Mouse (Mus musculus): ENCODE measurements around the gene Zfp689. TPM values are rescaled to one million over a fixed set of nuclear protein-coding genes. Genes with fewer than 3 reads are reported as not detected.
A peak's percentile ranks its signal among the peaks of the same experiment; 100 is the strongest.
"Not testable (repeated sequence)": the region's sequence is repeated elsewhere in the genome, so short reads cannot be mapped to it uniquely, and the experiment has no call there.

Gene Zfp689
- total RNA-seq, 2 experiments from 2014 or later, result 5.4 to 7.9 TPM

DNA sequence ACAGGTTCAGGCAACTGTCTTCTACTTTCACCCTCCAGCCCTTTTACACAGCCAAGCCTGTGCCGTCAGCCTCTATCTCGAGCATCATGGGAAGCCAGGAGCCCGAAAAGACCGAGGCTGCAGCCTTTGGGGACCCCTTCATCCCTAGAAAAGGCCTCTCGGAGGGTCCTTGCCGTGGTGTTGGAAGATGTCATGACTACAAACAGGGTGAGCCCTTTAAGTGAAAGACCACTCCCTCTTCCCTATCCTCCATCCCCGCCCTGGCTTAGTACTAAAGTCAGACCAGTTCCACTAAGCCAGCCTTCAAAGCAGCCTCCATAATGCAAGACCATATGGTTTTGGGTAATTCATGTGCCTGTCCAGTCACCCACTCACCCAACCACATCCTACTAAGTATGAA is 23.1 kb upstream of the Zfp689 start:
- intact Hi-C loops (cut with DNase I), result loop anchor here (5.0 kb wide), 1 partner anchor 110 kb away; no protein-coding TSS in a partner anchor
- DNase-seq (ENCODE audit: low spot score in 2 of 2), result peak; percentile 20 to 30

DNA sequence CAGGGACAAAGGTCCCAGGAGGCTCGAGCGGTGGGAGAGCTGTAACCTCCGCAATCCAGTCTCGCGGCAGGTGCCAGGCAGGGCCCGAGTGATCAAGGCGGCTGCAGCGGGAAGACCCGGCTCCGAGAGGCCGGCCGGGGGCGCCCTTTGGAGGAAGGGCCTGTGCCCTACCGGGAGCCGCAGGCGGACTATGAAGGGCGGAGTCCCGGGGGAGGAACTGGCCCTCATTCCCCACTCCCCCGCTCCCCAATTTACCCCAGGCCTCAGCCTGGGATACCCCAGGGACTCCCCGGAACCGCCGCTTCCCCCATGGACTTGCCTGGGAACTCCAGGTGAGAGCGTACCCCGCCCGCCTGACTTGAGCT is 22.7 kb upstream of the Zfp689 start:
- DNase-seq (ENCODE audit: low spot score in 2 of 2), result peak in 1 of 2 experiments; percentile 42
- intact Hi-C loops (cut with DNase I), result loop anchor here (5.0 kb wide), 1 partner anchor 109 kb away; no protein-coding TSS in a partner anchor

DNA sequence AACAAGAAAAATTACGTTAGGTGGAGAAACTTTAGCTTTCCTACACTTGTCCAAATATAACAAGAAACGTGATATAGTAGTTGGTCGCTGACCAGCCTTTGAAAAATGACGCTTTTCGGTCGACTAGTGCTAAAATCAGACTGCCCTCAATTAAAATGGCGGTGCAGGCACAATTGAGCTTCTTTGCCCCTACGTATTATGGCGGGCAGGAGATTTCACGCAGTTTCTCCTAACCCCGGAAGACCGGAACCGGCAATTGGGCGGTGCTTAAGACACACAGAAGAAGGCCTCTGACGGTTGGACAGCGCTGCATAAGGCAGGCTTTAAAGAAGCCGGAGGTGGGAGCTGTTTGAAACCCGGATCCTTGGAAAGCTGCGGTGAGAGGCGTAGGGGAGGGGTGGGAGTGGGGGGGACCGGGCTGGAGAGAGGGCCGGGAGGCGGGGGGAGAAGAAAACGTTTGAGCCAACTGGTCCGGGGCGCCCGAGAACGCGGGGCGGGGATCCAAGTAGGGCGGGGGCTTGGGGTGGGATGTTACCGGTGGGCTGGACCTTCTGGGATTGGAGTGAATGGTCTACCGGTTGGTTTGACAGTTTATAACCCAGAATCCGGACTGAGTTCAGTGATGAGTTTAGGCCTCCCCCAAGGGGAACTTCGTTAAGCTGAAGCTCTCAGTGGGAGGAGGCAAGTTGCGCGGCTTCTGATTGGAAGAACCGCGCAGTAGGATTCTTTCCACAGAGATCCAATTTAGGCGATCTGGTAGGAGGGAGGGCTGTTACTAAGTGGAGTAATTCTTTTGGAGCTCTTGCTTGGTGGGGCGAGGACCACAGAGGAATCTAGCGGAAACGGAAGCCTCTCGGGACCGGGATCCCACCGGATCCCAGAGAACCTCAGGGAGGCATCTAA is 22.0 kb upstream of the Zfp689 start:
- DNase-seq (ENCODE audit: low spot score in 2 of 2), result peak; percentile 94 to 98
- intact Hi-C loops (cut with DNase I), result loop anchor here (5.0 kb wide), 1 partner anchor 109 kb away; no protein-coding TSS in a partner anchor

DNA sequence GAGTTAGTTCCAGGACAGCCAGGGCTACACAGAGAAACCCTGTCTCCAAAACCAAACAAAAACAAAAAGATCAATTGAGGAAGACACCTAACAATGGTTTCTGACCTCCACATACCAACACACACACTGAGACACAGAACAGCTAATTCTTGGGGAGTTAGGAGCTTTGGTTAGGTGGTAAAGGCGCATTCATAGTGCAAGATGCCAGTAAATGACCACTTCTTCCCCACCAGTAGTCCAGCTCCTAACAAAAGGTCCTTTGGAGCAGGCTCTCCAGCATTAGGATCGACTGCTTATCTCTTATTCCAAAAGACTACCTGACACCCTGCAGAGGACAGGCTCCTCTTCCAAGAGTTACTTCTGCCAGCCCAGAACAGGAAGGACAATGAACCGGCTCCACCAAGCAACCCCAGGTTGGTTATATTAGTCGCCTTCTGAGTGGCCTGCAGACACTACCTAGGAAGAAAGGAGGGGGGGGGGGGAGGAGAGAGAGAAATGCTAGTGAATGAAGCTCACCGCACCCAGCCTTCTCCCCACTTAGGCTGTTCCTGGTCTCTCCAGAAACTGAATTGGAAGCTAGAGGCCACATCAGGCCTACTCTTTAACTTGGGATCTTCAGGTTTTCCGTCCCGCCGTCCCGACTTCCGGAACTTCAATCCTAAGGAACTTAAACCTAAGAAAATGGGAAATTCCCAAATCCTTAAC is 21.2 kb upstream of the Zfp689 start:
- DNase-seq (ENCODE audit: low spot score in 2 of 2), result peak in 1 of 2 experiments; percentile 33
- intact Hi-C loops (cut with DNase I), result loop anchor here (5.0 kb wide), 1 partner anchor 108 kb away; no protein-coding TSS in a partner anchor

DNA sequence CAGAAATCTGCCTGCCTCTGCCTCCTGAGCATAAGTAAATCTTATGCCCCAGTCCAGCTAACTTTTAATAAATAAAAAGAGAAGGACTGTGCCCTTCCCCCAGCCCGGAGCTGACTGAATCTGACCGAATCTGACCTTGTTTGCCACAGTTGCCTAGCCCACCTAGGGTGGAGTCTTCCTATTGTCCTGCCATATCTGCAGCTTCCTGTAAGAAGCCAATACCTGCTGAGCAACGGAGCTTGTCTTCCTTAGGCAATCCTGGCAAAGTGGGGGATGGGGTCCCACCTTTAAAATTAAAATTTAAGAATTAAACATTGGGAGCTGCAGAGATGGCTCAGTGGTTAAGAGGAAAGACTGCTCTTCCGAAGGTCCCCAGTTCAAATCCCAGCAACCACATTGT is 17.6 kb upstream of the Zfp689 start:
- no peak for DNase-seq (ENCODE audit: low spot score in 2 of 2)
- intact Hi-C loops (cut with DNase I), result no loop called here

DNA sequence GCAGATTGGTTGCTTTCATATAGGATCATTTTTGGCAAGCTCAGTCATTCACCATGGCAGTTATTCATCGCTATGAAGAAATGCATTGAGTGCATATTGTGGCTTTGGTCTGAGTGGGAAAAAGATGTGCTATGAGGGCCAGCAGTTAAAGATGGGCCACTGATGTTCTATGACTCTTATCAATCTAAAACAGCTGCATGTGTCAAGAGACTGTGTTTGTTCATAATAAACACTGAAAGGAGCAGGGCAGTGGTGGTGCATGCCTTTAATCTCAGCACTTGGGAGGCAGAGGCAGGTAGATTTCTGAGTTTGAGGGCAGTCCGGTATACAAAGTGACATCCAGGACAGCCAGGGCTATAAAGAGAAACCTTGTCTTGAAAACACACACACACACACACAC is 16.7 kb upstream of the Zfp689 start:
- DNase-seq (ENCODE audit: low spot score in 2 of 2); intact Hi-C loops (cut with DNase I): not testable (repeated sequence)

DNA sequence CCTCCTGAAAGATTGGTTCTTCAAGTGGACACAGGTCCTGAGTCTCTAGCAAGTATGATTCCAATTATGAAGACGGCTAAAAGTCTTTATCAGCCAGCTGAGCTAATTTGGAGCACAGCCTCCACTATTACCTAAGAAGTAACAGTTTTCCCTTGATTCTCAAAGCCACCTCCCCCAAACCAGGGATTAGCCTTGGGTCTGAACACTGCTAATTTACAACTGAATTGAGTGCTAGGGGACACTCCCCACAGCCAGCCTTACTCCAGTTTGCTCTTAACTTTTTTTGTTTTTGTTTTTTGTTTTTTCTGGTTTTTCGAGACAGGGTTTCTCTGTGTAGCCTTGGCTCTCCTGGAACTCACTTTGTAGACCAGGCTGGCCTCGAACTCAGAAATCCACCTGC is 16.2 kb upstream of the Zfp689 start:
- intact Hi-C loops (cut with DNase I), result no loop called here
- no peak for DNase-seq (ENCODE audit: low spot score in 2 of 2)

DNA sequence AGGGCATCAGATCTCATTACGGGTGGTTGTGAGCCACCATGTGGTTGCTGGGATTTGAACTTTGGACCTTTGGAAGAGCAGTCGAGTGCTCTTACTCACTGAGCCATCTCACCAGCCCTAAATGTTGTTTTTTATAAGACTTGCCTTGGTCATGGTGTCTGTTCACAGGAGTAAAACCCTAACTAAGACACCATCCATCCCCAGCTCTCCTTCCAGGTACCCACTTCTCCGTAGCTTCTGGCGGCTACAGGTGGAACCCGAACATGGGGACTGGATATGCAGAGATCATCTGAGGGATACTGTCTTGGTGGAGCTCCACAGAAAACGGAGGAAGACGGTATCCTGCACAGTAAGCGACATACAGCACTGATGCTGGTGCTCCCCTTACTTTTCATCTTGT is 10.4 kb upstream of the Zfp689 start, which contains the start of gene Prr14:
Prr14 (plus strand) TSS at position 301 of the 400 bp plus-strand sequence.
- intact Hi-C loops (cut with DNase I); DNase-seq (ENCODE audit: low spot score in 2 of 2): not testable (repeated sequence)

DNA sequence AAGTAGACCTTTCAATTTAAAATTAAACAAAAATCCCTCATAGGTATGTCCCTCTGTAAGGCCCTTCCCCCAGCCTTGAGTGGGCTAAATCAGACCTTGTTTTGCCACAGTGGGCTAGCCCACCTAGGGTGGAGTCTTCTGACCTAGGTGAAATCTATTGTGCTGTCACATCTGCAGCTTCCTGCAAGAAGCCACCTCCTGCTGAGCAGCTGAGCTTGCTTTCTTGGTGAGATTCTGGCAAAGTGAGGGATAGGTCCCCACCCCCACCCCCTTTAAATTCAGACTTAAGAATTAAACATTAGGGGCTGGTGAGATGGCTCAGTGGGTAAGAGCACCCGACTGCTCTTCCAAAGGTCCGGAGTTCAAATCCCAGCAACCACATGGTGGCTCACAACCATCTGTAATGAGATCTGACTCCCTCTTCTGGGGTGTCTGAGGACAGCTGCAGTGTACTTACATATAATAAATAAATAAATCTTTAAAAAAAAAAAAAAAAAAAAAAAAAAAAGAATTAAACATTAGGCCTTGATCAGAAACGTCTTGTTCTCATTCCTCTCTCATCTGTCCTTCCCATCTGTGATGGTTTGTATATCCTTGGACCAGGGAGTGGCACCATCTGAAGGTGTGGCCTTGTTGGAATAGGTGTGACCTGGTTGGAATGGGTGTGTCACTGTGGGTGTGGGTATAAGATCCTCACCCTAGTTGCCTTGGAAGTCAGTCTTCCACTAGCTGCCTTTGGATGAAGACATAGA is 9.6 kb upstream of the Zfp689 start:
- intact Hi-C loops (cut with DNase I); DNase-seq (ENCODE audit: low spot score in 2 of 2): not testable (repeated sequence)

DNA sequence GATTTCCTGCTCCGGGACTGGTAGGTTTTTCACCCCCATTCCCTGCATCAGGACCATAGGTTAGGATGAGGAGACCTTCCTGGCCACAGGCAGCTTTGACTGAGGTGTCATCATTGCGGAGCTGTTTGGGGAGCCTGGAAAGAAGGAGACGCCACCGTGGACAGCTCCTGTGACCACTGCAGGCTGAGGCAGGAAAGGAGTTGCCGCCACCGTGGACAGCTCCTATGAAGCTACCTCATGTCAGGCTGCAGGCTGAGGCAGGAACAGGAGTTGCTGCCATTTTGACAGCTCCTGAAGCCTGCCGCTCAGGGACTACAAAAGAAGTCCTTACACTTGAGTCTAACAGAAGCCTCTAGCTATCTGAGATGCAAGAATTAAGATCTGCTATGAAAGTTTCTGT is 5.9 kb upstream of the Zfp689 start:
- intact Hi-C loops (cut with DNase I), result no loop called here
- DNase-seq (ENCODE audit: low spot score in 2 of 2), result no peak

DNA sequence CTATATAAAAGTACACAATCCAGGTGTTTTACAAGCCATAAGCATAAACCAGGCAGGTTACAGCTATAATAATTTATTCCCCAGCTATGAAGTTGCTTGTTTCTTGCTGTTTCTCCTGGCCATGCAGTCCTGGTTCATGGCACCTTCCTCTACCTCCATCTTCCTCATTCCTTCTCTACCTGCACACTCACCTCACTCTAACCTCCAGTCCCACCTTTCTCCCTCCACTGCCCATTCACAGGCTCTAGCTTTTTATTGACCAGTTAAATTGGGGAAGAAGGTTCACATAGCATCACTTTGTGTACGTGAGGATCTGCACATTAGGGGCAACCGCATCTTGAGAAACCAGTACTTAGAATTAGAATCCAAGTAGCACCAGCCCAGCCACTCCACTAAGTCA is 4.1 kb upstream of the Zfp689 start:
- DNase-seq (ENCODE audit: low spot score in 2 of 2), result no peak
- intact Hi-C loops (cut with DNase I), result no loop called here

DNA sequence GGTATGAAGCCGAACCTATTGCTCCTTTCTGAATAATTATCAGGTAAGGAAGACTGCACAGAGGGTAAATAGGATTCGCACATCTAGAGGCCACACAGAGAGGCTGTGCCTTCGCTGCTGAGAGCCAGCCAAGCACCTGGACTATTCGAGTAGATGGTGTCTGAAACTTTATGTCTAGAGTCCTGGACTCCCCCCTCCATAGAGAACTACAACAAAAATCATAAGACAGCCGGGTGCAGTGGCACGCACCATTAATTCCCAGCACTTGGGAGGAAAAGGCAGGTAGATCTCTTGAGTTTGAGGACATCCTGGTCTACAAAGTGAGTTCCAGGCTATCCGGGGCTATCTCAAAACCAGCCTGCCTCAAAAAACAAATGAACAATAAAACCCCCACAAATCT is 1.0 kb upstream of the Zfp689 start:
- intact Hi-C loops (cut with DNase I), result no loop called here
- no peak for DNase-seq (ENCODE audit: low spot score in 2 of 2)

DNA sequence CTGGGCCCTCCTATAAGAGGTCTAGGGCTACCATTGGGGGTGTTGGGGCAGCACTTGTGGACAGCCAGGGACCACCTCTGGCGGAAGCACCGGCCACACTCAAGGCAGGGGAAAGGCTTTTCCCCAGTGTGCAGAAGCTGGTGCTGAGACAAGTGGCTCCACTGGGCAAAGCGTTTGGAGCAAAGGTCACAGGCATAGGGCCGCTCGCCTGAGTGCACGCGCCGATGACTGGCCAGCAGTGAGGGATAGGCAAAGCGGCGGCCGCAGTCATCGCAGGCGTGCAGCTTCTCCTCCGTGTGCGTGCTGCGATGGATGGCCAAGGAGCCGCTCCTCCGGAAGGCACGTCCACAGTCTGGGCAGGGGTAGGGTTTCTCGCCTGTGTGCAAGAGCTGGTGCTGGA is 5.0 kb downstream of the Zfp689 start:
- DNase-seq (ENCODE audit: low spot score in 2 of 2), result no peak
- intact Hi-C loops (cut with DNase I), result no loop called here

DNA sequence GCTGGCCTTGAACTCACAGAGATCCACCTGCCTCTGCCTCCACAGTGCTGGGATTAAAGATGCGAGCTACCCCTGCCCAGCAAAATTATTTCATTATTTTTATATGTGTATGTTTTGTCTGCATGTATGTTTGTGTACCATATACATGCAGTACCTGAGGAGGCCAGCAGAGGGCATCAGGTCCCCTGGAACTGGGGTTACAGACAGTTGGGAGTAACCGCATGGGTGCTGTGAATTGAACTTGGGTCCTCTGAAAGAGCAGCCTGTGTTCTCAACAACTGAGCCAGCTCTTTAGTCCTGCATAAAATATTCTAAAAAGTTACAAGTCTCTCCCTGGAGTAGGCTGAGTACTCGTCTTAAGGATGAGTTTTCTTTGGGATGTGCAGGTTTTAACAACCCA is 11.2 kb downstream of the Zfp689 start:
- intact Hi-C loops (cut with DNase I), result no loop called here
- no peak for DNase-seq (ENCODE audit: low spot score in 2 of 2)

DNA sequence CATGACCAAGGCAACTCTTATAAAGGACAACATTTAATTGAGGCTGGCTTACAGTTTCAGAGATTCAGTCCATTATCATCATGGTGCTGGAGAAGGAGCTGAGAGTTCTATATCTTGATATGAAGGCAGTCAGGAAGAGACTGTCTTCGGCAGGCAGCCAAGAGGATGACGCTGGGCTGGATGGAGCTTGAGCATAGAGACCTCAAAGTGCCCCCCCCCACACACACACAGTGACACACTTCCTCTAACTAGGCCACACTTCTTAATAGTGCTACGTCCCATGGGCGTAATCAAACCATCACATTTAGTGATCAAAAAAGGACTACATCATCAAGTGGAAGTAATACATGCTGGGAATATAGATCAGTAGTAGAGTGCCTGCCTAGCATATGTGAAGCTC is 13.8 kb downstream of the Zfp689 start:
- DNase-seq (ENCODE audit: low spot score in 2 of 2), result no peak
- intact Hi-C loops (cut with DNase I), result no loop called here

DNA sequence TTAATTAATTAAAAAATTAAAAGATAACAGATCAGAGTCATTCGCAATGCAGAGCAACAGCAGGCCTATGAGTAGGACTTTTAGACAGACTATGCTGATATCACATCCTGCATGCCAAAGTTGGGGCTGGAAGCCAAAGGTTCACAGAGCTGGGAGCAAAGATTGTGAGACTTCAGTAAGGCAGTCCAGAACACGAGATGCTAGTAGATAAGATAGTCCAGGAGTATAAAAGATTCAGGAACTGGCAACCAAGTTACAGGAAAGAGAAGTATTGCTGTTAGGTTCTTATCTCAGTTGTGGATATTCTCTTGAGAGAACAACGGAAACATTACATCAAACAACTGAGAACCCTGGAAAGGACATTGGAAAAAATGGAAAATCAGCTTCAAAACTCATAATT is 22.6 kb downstream of the Zfp689 start:
- DNase-seq (ENCODE audit: low spot score in 2 of 2), result no peak
- intact Hi-C loops (cut with DNase I), result no loop called here

DNA sequence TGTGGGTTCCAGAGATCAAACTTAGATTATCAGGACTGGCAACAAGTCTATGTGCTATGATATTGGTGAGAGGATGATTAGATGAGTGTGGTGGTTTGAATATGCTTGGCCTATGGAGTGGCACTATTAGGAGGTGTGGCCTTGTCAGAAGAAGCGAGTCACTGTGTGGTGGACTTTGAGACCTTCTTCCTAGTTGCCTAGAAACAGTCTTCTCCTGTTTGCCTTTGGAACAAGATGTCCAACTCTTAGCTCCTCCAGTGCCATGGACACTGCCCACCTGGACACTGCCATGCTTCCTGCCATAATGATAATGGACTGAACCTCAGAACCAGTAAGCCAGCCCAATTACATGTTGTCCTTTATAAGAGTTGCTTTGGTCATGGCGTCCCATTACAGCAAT is 23.0 kb downstream of the Zfp689 start:
- intact Hi-C loops (cut with DNase I), result no loop called here
- no peak for DNase-seq (ENCODE audit: low spot score in 2 of 2)

DNA sequence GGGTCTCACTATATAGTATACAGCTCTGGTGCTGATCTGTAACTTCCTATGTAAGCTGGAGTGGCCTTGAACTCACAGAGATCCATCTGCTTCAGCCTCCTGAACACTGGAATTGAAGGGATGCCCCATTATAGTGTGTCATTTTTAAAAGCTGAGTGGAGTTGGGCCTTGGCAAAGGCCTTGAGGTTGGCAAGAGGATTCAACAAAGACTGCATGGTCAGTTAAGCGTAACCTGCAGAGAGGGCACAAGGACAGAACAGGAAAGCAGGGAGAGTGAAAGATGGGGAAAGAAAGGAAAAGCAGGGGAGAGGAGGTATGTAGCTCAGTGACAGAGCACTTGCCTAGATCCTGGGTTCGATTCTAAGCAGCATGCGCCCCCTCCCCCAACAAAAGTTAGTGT is 23.7 kb downstream of the Zfp689 start:
- no peak for DNase-seq (ENCODE audit: low spot score in 2 of 2)
- intact Hi-C loops (cut with DNase I), result no loop called here

DNA sequence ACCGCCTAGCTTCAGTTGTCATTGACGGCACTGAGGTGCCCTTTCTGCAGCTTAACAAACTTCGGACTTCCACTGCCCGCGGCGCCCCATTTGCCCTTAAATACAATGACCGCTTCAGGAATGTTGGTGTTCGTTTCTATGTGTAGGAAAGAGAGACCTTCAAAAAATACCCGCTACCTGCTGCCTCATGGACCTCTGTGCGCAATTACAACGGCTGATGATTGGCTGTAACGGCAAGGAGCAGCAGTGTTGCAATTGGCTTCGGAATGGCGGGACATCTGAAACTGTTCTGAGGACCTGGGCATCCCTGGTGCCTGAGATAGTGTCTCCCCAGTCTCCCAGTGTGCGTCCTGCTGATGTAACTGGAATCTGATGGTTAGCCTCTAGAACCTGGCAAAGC is 26.7 kb downstream of the Zfp689 start:
- peak; percentile 42 to 57 for DNase-seq (ENCODE audit: low spot score in 2 of 2)
- intact Hi-C loops (cut with DNase I), result no loop called here
